Mouse (Mus musculus): ENCODE results near the gene Tubb4b. TPM values are rescaled to one million over a fixed set of nuclear protein-coding genes. Genes with fewer than 3 reads are reported as not detected.

The Tubb4b gene
- total RNA-seq, 2 experiments from 2014 or later, result 269 to 385 TPM

DNA sequence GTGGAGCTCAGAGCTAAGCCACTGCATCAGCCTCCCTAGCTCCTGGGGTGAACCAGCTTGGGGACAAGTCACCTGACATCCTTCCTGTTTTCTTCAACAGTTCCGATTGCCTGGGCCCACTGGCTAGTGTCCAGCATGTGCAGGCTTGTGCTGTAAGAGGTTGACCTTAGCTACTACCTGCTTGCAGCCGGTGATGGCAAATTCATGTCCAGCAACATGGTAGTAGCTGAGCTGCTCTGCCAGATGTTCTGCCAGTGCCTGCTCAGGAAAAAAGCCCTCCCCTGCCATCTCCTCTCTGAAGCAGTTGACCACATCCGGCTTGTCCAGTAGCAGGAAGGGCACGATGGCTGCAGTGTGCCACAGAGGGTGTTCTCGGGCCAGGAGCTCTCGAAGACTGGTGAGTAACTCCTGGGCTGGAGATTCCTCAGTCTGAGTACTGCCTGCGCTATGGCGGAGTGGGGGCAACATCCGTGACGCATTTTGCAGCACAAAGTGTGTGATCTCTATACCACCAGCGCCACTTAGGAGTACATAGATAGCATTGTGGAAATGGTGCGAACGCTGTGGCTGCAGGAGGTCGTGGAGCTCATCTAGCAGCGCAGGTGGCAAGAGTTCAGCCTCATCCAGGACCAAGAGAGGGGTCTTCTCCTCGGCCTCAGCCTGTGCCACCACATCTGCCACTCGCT lies 29.9 kb downstream of the Tubb4b start:
- ATAC-seq (ENCODE audit: poor library complexity, severe bottlenecking), result peak; percentile 51

DNA sequence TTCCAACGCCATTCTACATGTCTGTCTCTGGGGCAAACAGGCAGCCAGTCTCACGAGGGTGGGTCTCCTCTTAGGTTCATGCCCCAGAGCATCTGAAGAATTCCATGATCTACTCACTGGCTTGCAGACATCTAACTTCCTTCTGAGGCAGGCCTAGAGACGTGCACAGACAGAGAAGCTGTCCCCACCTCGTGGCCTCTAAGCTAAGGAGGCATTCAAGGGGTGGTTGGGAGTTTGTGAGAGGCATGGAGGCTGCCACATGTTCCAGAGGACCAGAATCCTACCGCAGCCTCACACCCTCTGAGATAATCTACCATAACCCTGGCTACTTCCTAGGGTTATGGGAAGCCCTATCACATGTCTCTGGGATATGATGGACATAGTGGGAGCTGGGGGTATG lies 30.5 kb downstream of the Tubb4b start:
- ATAC-seq (ENCODE audit: poor library complexity, severe bottlenecking), result no peak

DNA sequence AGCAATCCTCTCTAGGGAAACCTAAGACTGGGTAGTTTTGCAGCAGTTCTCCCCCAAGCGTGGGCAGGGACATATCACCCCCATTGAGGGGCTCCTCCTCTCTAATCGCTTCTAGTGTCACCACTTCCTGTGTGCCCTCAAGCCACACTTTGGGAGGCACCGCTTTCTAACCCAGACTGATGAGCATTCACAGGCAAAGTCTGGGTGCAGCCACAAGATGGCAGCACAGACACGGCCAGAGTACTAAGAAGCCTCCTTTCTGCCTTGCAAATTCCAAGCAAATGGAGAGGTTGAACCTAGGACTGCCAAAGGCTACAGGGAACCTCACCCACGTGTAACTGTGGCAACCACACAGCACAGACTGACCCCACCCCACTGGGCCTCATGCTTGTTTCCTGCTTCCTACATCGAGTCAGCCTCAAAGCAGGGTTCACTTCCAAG lies 31.2 kb downstream of the Tubb4b start:
- peak; percentile 44 for ATAC-seq (ENCODE audit: poor library complexity, severe bottlenecking)

GRCm38 (mm10) chr2:25187841-25188240 lies 36.7 kb downstream of the Tubb4b start:
- ATAC-seq (ENCODE audit: poor library complexity, severe bottlenecking), result no peak

GRCm38 (mm10) chr2:25186575-25186930 lies 37.9 kb downstream of the Tubb4b start:
- ATAC-seq (ENCODE audit: poor library complexity, severe bottlenecking), result no peak

- ATAC-seq (ENCODE audit: poor library complexity, severe bottlenecking), result peak; percentile 33
These were observed 38.6 kb downstream of the Tubb4b start for GRCm38 (mm10) chr2:25185625-25186574.

DNA sequence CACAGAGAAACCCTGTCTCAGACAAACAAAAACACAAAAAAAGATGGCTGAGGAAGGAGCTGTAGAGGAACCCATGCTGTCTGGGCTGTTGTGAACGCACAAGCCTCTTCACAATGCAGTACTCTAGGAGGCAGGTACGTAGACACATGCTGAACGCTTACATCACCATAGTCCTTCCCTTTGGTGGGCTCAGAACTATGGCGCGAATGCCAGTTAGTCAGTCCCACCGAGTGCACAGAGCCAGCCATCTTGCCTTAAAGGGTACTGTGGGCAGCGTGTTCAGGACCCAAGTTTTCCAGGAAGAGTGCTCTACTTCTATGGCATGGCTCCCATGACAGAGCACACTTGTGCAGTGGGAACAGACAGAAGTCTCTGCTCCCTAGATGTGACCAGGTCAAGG lies 40.0 kb downstream of the Tubb4b start:
- ATAC-seq (ENCODE audit: poor library complexity, severe bottlenecking), result no peak

DNA sequence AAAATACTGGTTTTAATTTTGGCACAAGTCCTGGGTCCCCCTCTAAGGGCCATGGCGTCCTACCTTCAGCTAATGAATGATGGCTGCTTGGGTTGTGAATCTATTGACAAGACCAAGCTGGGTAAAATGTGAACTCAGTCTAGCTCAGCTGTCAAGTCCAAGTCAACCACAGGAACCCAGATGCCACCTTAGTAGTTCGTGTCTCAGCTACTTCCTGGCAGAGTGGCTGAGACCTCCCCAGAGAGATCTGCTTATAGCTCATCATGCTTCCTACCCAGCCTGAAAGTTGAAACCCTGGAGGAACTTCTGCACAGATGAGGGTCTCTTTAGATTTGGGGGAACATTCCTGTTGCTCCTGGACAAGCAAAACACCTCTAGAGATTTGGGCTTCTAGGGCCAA lies 41.2 kb downstream of the Tubb4b start:
- ATAC-seq (ENCODE audit: poor library complexity, severe bottlenecking), result no peak

- no peak for ATAC-seq (ENCODE audit: poor library complexity, severe bottlenecking)
These were observed 41.8 kb downstream of the Tubb4b start for GRCm38 (mm10) chr2:25182664-25183063.

GRCm38 (mm10) chr2:25181891-25182397 lies 42.6 kb downstream of the Tubb4b start:
- no peak for ATAC-seq (ENCODE audit: poor library complexity, severe bottlenecking)

DNA sequence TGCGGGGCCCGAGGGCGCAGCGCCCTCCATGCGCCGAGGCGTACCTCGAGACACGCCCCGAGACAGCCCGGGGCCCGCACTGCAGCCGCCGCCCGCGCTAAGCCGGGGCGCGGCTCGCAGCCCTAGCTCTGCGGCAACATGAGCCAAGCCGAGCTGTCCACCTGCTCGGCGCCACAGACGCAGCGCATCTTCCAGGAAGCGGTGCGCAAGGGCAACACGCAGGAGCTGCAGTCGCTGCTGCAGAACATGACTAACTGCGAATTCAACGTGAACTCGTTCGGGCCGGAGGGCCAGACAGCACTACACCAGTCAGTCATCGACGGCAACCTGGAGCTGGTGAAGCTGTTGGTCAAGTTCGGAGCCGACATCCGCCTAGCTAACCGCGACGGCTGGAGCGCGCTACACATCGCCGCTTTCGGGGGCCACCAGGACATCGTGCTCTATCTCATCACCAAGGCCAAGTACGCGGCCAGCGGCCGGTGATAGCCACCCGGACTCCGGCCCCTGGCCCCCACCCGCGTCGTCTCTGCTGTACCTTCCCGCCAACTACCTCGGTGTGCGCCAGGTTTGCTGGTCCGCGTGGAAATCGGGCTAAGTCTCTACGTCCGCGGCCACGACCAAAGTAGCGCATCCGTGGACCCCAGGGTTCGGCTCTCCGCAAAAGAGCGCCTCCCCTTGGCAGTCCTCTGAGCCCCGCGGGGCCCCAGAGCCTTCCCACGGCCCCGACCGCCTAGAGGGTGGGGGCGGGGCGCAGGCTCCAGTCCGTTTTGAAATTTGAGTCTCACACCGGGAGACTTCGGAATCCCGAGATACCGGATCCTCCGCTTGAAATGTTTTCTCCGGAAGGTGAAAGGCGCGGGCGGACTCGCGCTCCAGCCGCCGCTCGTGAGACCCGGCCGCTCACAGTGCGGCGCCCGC lies 43.3 kb downstream of the Tubb4b start:
- ATAC-seq (ENCODE audit: poor library complexity, severe bottlenecking), result peak; percentile 37

DNA sequence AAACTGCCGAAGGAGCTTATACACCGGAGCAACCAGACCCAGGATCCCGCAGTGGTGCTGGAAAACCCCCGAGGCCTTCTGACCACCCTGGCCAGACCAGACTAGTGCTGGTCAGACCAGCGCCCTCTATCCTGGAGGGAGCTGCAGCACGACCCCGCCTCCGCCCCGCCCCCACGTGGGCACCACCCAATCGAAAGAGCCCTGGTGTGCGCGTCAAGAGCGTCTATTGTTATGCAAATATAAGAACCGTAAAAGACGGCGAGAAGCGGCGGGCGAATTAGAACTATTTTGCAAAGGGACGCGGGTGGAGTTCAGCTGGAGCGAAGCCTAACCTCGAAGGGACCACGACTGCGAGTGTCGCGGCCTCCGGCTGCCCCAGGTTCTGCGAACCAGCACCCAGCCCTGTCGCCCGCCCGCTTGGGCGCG lies 44.0 kb downstream of the Tubb4b start, which contains the start of gene Nrarp:
Gene Nrarp, plus strand, starts transcription at position 281 of the 426 bp plus-strand sequence.
- ATAC-seq (ENCODE audit: poor library complexity, severe bottlenecking), result peak; percentile 88

- no peak for ATAC-seq (ENCODE audit: poor library complexity, severe bottlenecking)
These were observed 44.8 kb downstream of the Tubb4b start for GRCm38 (mm10) chr2:25179566-25180217.

DNA sequence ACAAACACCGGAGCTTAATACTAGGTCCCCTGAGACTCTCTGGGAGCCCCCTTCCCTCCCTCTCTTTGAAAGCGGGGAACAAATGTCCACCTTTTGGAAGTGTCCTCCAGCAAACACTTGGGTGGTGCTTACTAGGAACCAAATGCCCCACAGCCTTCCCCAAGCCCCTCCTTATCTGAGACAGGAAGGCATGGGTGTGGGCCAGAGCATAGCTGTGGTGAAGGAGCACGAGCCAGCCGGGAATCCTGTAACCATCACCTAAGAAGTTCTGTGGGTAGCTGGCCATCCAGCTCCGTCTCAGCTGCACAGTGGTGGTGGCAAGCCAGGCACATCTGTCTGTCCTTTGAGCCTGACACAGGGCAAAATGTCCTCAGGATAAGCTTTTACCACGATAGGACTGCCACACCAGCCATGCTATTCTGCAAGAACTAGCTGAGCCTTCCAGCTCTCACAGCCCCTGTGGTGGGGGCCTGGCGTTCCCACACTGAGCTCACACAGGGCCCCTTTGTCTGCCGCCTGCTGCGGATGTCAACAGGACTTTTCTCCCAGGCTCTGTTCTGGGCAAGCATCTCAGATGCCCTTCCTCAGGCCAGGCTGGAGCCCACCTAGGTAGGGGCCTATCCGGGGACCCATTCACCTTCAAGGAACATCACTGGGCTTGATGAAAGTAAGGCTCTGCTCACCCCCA lies 46.1 kb downstream of the Tubb4b start:
- no peak for ATAC-seq (ENCODE audit: poor library complexity, severe bottlenecking)

DNA sequence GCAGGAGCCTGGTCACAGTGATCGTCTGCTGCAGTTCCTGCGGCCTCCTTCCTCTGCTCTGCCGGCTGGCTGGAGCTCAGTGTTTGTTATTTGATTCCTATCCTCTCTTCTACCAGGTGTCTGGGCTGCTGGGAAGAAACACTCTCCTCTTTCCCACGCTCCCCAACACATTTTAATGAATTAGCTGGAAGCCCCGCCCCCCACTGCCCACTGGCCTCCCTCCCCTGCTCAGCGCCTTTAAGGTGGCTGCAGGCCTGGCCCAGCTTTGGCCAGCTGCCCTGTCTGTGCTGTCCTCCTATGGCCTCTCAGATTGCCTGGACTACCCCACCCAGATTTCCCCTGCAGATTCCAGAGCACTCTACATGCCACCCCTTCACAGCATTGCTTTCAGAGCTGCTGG lies 46.8 kb downstream of the Tubb4b start:
- no peak for ATAC-seq (ENCODE audit: poor library complexity, severe bottlenecking)

DNA sequence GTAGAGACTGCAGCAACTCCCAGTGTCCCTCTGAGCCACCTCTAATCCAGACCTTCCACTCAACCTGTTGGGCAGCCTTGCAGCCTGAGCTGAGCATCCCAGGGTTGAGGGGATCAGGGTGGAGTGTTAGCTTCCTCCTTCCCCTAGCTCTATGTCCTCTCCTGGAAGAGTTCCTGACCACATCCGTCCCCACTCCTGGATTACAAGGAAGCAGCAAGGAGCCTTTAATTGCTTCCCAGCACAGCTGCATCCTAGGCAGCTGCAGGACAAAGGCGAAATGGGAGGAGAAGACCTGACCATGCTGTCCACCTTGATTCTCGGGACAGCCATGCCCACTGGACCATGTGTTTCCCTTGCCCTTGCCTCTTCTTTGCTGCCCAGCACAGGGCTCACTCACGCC lies 47.4 kb downstream of the Tubb4b start:
- ATAC-seq (ENCODE audit: poor library complexity, severe bottlenecking), result no peak

- no peak for ATAC-seq (ENCODE audit: poor library complexity, severe bottlenecking)
These were observed 47.9 kb downstream of the Tubb4b start for GRCm38 (mm10) chr2:25176573-25176972.

GRCm38 (mm10) chr2:25175690-25176078 lies 48.8 kb downstream of the Tubb4b start:
- ATAC-seq (ENCODE audit: poor library complexity, severe bottlenecking), result no peak

DNA sequence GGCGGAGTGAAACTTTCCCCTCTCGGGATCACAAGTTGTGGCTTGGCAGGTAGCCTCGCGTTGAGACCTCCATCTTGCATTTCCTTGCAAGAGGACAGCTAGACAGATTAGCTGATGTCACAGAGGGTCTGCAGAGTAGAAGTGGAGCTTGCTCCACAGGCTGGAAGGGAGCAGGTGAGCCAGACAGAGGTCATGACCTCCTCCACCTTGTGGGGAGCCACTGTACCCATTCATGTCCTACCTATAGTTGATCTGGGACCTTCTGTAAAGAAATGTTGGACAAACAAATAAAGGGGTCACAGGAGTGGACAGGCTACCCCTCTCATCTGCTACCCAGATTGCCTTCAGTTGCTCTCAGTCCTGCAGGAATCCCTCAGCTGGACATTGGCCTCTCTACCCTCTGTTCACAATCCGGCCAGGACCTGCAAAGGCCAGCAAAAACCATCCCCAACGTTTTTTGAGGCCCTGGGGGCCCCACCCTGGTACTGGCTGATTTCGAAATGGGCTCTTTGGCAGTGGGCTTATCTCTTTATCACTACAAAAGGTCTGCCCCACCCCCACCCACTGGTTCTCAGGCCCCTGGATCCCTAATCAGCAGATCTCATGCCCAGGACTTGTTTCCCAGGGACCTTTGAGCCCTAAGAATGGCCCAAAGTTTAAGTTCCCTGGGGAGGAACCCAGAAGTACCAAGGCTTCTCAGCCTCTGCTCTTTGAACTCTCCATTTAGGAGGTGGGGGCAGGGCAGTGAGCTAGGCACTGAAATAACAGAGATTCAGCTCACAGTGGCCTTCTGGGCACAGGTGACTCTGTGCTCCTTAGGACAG lies 49.4 kb downstream of the Tubb4b start:
- ATAC-seq (ENCODE audit: poor library complexity, severe bottlenecking), result no peak

Measured in megakaryocyte, adult 5-6 weeks (primary cell).